Mouse (Mus musculus) midbrain, embryonic 14.5 days (tissue): ENCODE results near the gene Olfr1048. TPM values are rescaled to one million over a fixed set of nuclear protein-coding genes. Genes with fewer than 3 reads are reported as not detected.

Source experiments
- polyA plus RNA-seq: library from polyadenylated mRNA; unstranded; fragments of >200 nt; fragmentation: Nextera tagmentation; extraction: Ambion mirVana; gene quantifications from 2 replicates; pipeline ENCODE4 v1.2.1, GENCODE M21; 2014

Olfr1048 gene
- polyA plus RNA-seq, 1 experiment from 2014 or later, result not detected

Other genes with a start within 250 kb of the Olfr1048 start
- not detected in 2 replicates for gene Olfr1031, start 250.0 kb downstream of the Olfr1048 start, polyA plus RNA-seq
- gene Olfr1032, start 234.7 kb downstream of the Olfr1048 start, polyA plus RNA-seq, result not detected in 2 replicates
- gene Olfr1033, start 219.7 kb downstream of the Olfr1048 start, polyA plus RNA-seq, result 0.63 TPM in 1 of 2 replicates, not detected in the other
- not detected in 2 replicates for gene Olfr1034, start 194.4 kb downstream of the Olfr1048 start, polyA plus RNA-seq
- gene Olfr1036, start 166.3 kb downstream of the Olfr1048 start, polyA plus RNA-seq, result not detected in 2 replicates
- not detected in 2 replicates for gene Olfr1037, start 152.9 kb downstream of the Olfr1048 start, polyA plus RNA-seq
- gene Olfr1039, start 104.4 kb downstream of the Olfr1048 start, polyA plus RNA-seq, result not detected in 2 replicates
- gene Olfr1040, start 93.6 kb downstream of the Olfr1048 start, polyA plus RNA-seq, result not detected in 2 replicates
- gene Olfr1042, start 78.5 kb downstream of the Olfr1048 start, polyA plus RNA-seq, result not detected in 2 replicates
- gene Olfr1043, start 72.8 kb downstream of the Olfr1048 start, polyA plus RNA-seq, result not detected in 2 replicates
- gene Olfr1044, start 62.5 kb downstream of the Olfr1048 start, polyA plus RNA-seq, result not detected in 2 replicates
- not detected in 2 replicates for gene Olfr52, start 54.6 kb downstream of the Olfr1048 start, polyA plus RNA-seq
- gene Olfr1045, start 37.3 kb downstream of the Olfr1048 start, polyA plus RNA-seq, result not detected in 2 replicates
- gene Olfr1046, start 21.0 kb downstream of the Olfr1048 start, polyA plus RNA-seq, result not detected in 2 replicates
- gene Olfr1047, start 8.9 kb downstream of the Olfr1048 start, polyA plus RNA-seq, result not detected in 2 replicates
- not detected in 2 replicates for gene Olfr1049, start 18.0 kb upstream of the Olfr1048 start, polyA plus RNA-seq
- gene Olfr1051, start 38.8 kb upstream of the Olfr1048 start, polyA plus RNA-seq, result not detected in 2 replicates
- gene Olfr1052, start 52.2 kb upstream of the Olfr1048 start, polyA plus RNA-seq, result not detected in 2 replicates
- not detected in 2 replicates for gene Olfr1053, start 75.0 kb upstream of the Olfr1048 start, polyA plus RNA-seq
- not detected in 2 replicates for gene Olfr1054, start 95.1 kb upstream of the Olfr1048 start, polyA plus RNA-seq
- gene Olfr1055, start 110.0 kb upstream of the Olfr1048 start, polyA plus RNA-seq, result not detected in 2 replicates
- gene Olfr1056, start 122.2 kb upstream of the Olfr1048 start, polyA plus RNA-seq, result not detected in 2 replicates
- gene Olfr1057, start 138.1 kb upstream of the Olfr1048 start, polyA plus RNA-seq, result not detected in 2 replicates
- not detected in 2 replicates for gene Olfr1058, start 148.3 kb upstream of the Olfr1048 start, polyA plus RNA-seq
- not detected in 2 replicates for gene Olfr1061, start 173.8 kb upstream of the Olfr1048 start, polyA plus RNA-seq
- not detected in 2 replicates for gene Olfr1062, start 186.5 kb upstream of the Olfr1048 start, polyA plus RNA-seq
- gene Olfr1065, start 210.3 kb upstream of the Olfr1048 start, polyA plus RNA-seq, result not detected in 2 replicates
- gene Olfr1066, start 216.0 kb upstream of the Olfr1048 start, polyA plus RNA-seq, result not detected in 2 replicates
- not detected in 2 replicates for gene Olfr228, start 247.1 kb upstream of the Olfr1048 start, polyA plus RNA-seq